Mouse (Mus musculus) A20 (cell line): ENCODE results near the gene Cox8b.

Experiments
- DNase-seq: peaks from one replicate; pipeline ENCODE4 v3.0.0-alpha.2; 2011; ENCODE audit warnings: low read depth, low spot score

Cox8b gene

GRCm38 (mm10) chr7:140900220-140900619, at the start of gene Cox8b:
Cox8b (minus strand) TSS chr7:140900446.
- no peak for DNase-seq

GRCm38 (mm10) chr7:140949255-140949654, 49.0 kb upstream of the Cox8b start:
- DNase-seq: no peak

GRCm38 (mm10) chr7:140948161-140948560, 47.9 kb upstream of the Cox8b start:
- DNase-seq: no peak

GRCm38 (mm10) chr7:140946980-140947379, 46.7 kb upstream of the Cox8b start:
- DNase-seq: no peak

- no peak for DNase-seq
Observed at GRCm38 (mm10) chr7:140946311-140946710, 46.1 kb upstream of the Cox8b start.

- no peak for DNase-seq
Observed at GRCm38 (mm10) chr7:140945247-140945646, 45.0 kb upstream of the Cox8b start.

GRCm38 (mm10) chr7:140944236-140944635, 44.0 kb upstream of the Cox8b start:
- DNase-seq: no peak

- no peak for DNase-seq
Observed at GRCm38 (mm10) chr7:140943356-140943755, 43.1 kb upstream of the Cox8b start.

GRCm38 (mm10) chr7:140942811-140943210, 42.6 kb upstream of the Cox8b start:
- DNase-seq: no peak

- no peak for DNase-seq
Observed at GRCm38 (mm10) chr7:140942341-140942740, 42.1 kb upstream of the Cox8b start.

- peak; percentile 94 for DNase-seq
Observed at GRCm38 (mm10) chr7:140941222-140942051, 41.2 kb upstream of the Cox8b start, which contains the start of gene Pgghg. Pgghg (plus strand) TSS chr7:140941391.

- no peak for DNase-seq
Observed at GRCm38 (mm10) chr7:140939669-140940171, 39.5 kb upstream of the Cox8b start.

GRCm38 (mm10) chr7:140938896-140939295, 38.6 kb upstream of the Cox8b start:
- no peak for DNase-seq

GRCm38 (mm10) chr7:140938436-140938835, 38.2 kb upstream of the Cox8b start:
- DNase-seq: peak; percentile 51

GRCm38 (mm10) chr7:140927181-140927580, 26.9 kb upstream of the Cox8b start:
- no peak for DNase-seq

- no peak for DNase-seq
Observed at GRCm38 (mm10) chr7:140923070-140923775, 23.0 kb upstream of the Cox8b start.

GRCm38 (mm10) chr7:140922398-140923069, 22.3 kb upstream of the Cox8b start:
- no peak for DNase-seq

GRCm38 (mm10) chr7:140921225-140921975, 21.2 kb upstream of the Cox8b start:
- no peak for DNase-seq

- DNase-seq: no peak
Observed at GRCm38 (mm10) chr7:140920418-140921029, 20.3 kb upstream of the Cox8b start, which contains the start of gene Nlrp6. Nlrp6 (plus strand) TSS chr7:140920902.

- DNase-seq: no peak
Observed at GRCm38 (mm10) chr7:140919911-140920310, 19.7 kb upstream of the Cox8b start.
